Mouse (Mus musculus) lung, postnatal 0 days (tissue): ENCODE results near the gene Pld1. TPM values are rescaled to one million over a fixed set of nuclear protein-coding genes. Genes with fewer than 3 reads are reported as not detected.

Experiments
- ATAC-seq: fragments of 200-750 bp; cut with Nextera tagmentation; 2 replicates; pipeline ENCODE4 v1.8.0; 2017; ENCODE audit warnings: moderate library complexity
- DNase-seq: peaks from one replicate; pipeline ENCODE4 v3.0.0-alpha.2; 2016; ENCODE audit warnings: low spot score
- H3K27ac ChIP-seq: fragments of 300-500 bp; sonication (generic); 2 replicates; pipeline ENCODE4 v1.5.1; 2014; ENCODE audit warnings: antibody characterized with exemption, mild to moderate bottlenecking, low read length, mixed read lengths
- H3K27me3 ChIP-seq: fragments of 300-500 bp; sonication (generic); replicated peaks from 2 replicates; pipeline ENCODE4 v1.6.1; 2014; ENCODE audit warnings: low read length, mixed read lengths; ENCODE audit not compliant: insufficient read depth
- H3K36me3 ChIP-seq: fragments of 300-500 bp; sonication (generic); 2 replicates; pipeline ENCODE4 v1.6.1; 2014; ENCODE audit warnings: low read length, mixed read lengths; ENCODE audit not compliant: insufficient read depth
- H3K4me1 ChIP-seq: fragments of 300-500 bp; sonication (generic); 2 replicates; pipeline ENCODE4 v1.6.1; 2014; ENCODE audit warnings: antibody characterized with exemption, low read depth, low read length, mixed read lengths; ENCODE audit not compliant: insufficient read depth
- H3K4me2 ChIP-seq: fragments of 300-500 bp; sonication (generic); replicated peaks from 2 replicates; pipeline ENCODE4 v1.6.1; 2014; ENCODE audit warnings: low read depth, mild to moderate bottlenecking, low read length, moderate library complexity, mixed read lengths
- H3K4me3 ChIP-seq: fragments of 300-500 bp; sonication (generic); 2 replicates; pipeline ENCODE4 v1.5.1; 2014; ENCODE audit warnings: low read depth, low read length
- H3K9ac ChIP-seq: fragments of 300-500 bp; sonication (generic); replicated peaks from 2 replicates; pipeline ENCODE4 v1.6.1; 2014; ENCODE audit warnings: low read depth, mild to moderate bottlenecking
- H3K9me3 ChIP-seq: fragments of 300-500 bp; sonication (generic); 2 replicates; pipeline ENCODE4 v1.6.1; 2016; ENCODE audit warnings: low read length, mixed read lengths
- CTCF ChIP-seq: IDR thresholded peaks from 2 replicates; pipeline ENCODE4 v1.5.1; 2016; ENCODE audit warnings: antibody characterized with exemption, mild to moderate bottlenecking
- EP300 ChIP-seq: IDR thresholded peaks from 2 replicates; pipeline ENCODE4 v1.6.1; 2016; ENCODE audit warnings: antibody characterized with exemption, mild to moderate bottlenecking, control low read depth
- WGBS: fragments of 180-500 bp; shearing (Covaris S2); extraction: QIAGEN DNeasy Blood & Tissue Kit; methylation state at CpG from one replicate; pipeline ENCODE4 v1.1.7; 2014; 5-methylcytosine and 5-hydroxymethylcytosine counted together
- polyA plus RNA-seq: library from polyadenylated mRNA; unstranded; fragments of >200 nt; fragmentation: Nextera tagmentation; extraction: Ambion mirVana; gene quantifications from 2 replicates; pipeline ENCODE4 v1.2.1, GENCODE M21; 2015

Pld1 gene
- polyA plus RNA-seq, 1 experiment from 2014 or later, result 10.2 TPM

GRCm38 (mm10) chr3:28158916-28159315 lies 220.4 kb downstream of the Pld1 start:
- no peak overlapping the region for H3K4me3 ChIP-seq
- no peak overlapping the region for H3K4me2 ChIP-seq
- DNase-seq (no peak), ATAC-seq (no peak)
- H3K9me3 ChIP-seq, result no peaks in the 10 kb centered on the region
- H3K27me3 ChIP-seq, result no peaks in the 10 kb centered on the region
- TF ChIP-seq EP300 (no peak), CTCF (no peak)
- H3K9ac ChIP-seq, result no peak overlapping the region
- 89% methylated on average over 3 of the region's 3 CpGs for WGBS
- no peaks in the 10 kb centered on the region for H3K36me3 ChIP-seq
- H3K27ac ChIP-seq, result no peak overlapping the region
- no peaks in the 10 kb centered on the region for H3K4me1 ChIP-seq

DNA sequence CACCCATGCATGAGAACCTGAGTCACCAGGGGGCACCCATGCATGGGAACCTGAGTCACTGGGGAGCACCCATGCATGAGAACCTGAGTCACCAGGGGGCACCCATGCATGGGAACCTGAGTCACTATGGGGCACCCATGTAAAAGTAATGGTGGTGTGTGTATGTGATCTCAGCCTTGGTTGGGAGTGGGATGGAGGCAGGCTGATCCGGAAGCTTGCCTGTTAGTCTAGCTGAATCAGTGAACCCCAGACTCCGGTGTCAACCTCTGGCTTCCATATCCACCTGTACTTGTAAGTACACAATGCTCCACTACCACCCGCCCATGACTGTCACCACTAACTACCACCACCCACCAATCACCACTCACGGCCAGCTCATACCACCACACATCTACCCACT lies 223.9 kb downstream of the Pld1 start:
- no peak overlapping the region for H3K27ac ChIP-seq
- H3K4me3 ChIP-seq, result no peak overlapping the region
- H3K4me2 ChIP-seq, result no peak overlapping the region
- no peak overlapping the region for H3K9ac ChIP-seq
- no peaks in the 10 kb centered on the region for H3K36me3 ChIP-seq
- H3K27me3 ChIP-seq, result no peaks in the 10 kb centered on the region
- ATAC-seq (no peak), DNase-seq (no peak)
- TF ChIP-seq EP300 (no peak), CTCF (no peak)
- no peaks in the 10 kb centered on the region for H3K9me3 ChIP-seq
- no peaks in the 10 kb centered on the region for H3K4me1 ChIP-seq
- WGBS, result 89% methylated on average over 4 of the region's 4 CpGs

- Histone ChIP-seq H3K4me1 (no peaks in the 10 kb centered on the region), H3K27ac (no peak overlapping the region), H3K36me3 (no peaks in the 10 kb centered on the region), H3K4me2 (no peak overlapping the region), H3K9me3 (no peaks in the 10 kb centered on the region), H3K9ac (no peak overlapping the region), H3K4me3 (no peak overlapping the region), H3K27me3 (no peaks in the 10 kb centered on the region)
- DNase-seq (no peak), ATAC-seq (no peak)
- 50% methylated on average over 1 of the region's 1 CpGs for WGBS
- TF ChIP-seq CTCF (peak; percentile 21; the same call in 1 of the 2 replicates), EP300 (no peak)
Observed at GRCm38 (mm10) chr3:28164678-28165077, 226.2 kb downstream of the Pld1 start.

- Histone ChIP-seq H3K4me3 (no peak overlapping the region), H3K27ac (no peak overlapping the region), H3K4me1 (no peaks in the 10 kb centered on the region), H3K27me3 (no peaks in the 10 kb centered on the region), H3K36me3 (no peaks in the 10 kb centered on the region), H3K9me3 (no peaks in the 10 kb centered on the region), H3K4me2 (no peak overlapping the region), H3K9ac (no peak overlapping the region)
- 0% methylated on average over 1 of the region's 1 CpGs for WGBS
- TF ChIP-seq EP300 (no peak), CTCF (peak; percentile 92)
- DNase-seq (peak; percentile 83), ATAC-seq (peak; percentile 35)
Observed at GRCm38 (mm10) chr3:28165598-28165997, 227.1 kb downstream of the Pld1 start.

DNA sequence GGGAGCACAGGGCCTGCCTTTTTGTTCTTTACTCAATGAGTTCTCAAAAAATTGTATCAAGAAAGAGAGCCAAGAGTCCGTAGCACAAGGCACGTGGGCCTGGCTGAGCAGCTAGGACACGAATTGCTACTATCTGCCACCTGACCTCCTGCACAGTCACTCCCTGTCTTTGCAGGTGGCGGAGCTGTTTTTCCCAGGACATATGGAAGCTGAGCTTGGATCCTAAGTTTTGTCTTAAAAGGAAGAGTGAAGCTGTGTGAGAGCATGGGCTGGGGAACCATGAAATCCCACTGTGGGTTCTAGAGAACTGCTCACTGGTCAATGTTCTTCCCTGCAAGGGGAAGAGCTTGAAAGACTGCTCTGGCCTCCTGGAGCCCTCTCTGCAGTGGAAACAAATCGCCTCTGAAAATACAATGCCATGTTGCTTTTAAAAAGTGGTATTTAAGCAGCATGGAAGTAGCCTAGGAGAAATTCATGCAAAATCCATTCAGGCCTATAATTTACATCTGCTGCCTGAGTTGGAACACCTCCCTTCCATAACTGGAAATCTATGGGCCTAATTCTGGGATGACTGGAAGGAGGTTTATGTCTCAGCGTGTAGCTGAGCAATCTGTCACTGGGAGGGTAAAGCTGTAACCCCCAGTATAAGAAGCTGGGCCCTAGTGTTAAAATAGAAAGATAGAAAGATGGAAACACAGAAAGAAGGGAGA lies 229.5 kb downstream of the Pld1 start:
- Histone ChIP-seq H3K4me1 (no peaks in the 10 kb centered on the region), H3K27me3 (no peaks in the 10 kb centered on the region), H3K4me3 (no peak overlapping the region), H3K9ac (no peak overlapping the region), H3K9me3 (no peaks in the 10 kb centered on the region), H3K4me2 (no peak overlapping the region), H3K36me3 (no peaks in the 10 kb centered on the region), H3K27ac (no peak overlapping the region)
- DNase-seq (no peak), ATAC-seq (no peak)
- no peak for TF ChIP-seq EP300
- TF ChIP-seq CTCF, result no peak
- WGBS, result 82% methylated on average over 6 of the region's 6 CpGs

DNA sequence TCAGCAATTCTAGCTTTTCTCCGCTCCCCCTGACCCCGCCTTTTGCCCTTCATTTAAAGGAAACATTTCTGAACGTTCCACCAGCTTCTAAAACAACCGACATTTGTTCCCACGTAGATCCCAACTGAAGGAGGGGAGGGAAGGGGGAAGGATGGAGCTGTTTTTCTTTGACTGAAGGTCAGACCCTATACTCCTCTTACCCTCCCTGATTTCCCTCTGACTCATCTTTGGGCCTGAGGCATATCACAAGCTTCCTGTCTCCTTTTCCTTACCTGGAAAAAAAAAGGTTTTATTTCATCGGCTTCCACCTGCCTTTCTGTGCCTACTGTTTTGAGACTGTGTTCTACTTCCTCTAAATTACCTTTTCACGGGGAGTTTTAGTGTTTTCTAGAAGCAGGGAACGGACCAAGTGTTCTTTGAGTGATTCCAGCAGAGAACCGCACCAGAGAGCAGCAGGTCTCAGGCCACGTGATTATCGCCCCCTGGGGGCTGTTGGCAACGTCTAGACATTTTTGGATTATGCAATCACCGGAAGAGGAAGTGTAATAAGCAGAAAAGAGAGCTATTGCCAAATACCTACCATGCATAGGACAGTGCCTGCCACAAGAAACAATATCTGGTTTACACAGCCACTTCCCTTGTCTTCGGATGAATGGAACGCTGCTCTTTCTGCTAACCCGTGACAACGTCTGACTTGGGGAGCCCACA lies 232.6 kb downstream of the Pld1 start:
- TF ChIP-seq CTCF, result peak; percentile 54
- TF ChIP-seq EP300, result peak; percentile 93

More for the DNA sequence above, 232.6 kb downstream of the Pld1 start:
- Histone ChIP-seq H3K27me3 (no peaks in the 10 kb centered on the region), H3K36me3 (no peaks in the 10 kb centered on the region), H3K4me2 (peak overlapping the region; percentile 15; the same call in 1 of the 2 replicates), H3K27ac (no peak overlapping the region), H3K4me1 (no peaks in the 10 kb centered on the region), H3K4me3 (no peak overlapping the region), H3K9ac (no peak overlapping the region), H3K9me3 (no peaks in the 10 kb centered on the region)
- WGBS, result 21% methylated on average over 17 of the region's 17 CpGs
- DNase-seq (peak; percentile 91), ATAC-seq (peak; percentile 85)
